Mouse (Mus musculus) spleen, embryonic (tissue): Measurements from ENCODE around the gene Rai14.

Experiments used
- CTCF ChIA-PET: fragments of 350-600 bp; sonication (Branson Sonifier 250); formaldehyde crosslinking; loops from one replicate; lab custom pipeline; 2022; lab: Charles Lee

The Rai14 gene

GRCm38 (mm10) chr15:10721259-10721781 lies 6.9 kb upstream of the Rai14 start:
- CTCF ChIA-PET: no interaction called here

- CTCF ChIA-PET: no interaction called here
These were observed 6.2 kb upstream of the Rai14 start for GRCm38 (mm10) chr15:10720671-10721070.

GRCm38 (mm10) chr15:10720188-10720587 lies 5.8 kb upstream of the Rai14 start:
- CTCF ChIA-PET: no interaction called here

- CTCF ChIA-PET: no interaction called here
These were observed 5.1 kb upstream of the Rai14 start for GRCm38 (mm10) chr15:10719511-10719910.

GRCm38 (mm10) chr15:10718763-10719162 lies 4.3 kb upstream of the Rai14 start:
- CTCF ChIA-PET: no interaction called here

GRCm38 (mm10) chr15:10717284-10717683 lies 2.9 kb upstream of the Rai14 start:
- CTCF ChIA-PET: no interaction called here

- CTCF ChIA-PET: no interaction called here
These were observed 1.5 kb upstream of the Rai14 start for GRCm38 (mm10) chr15:10715966-10716365.

GRCm38 (mm10) chr15:10715139-10715505 lies 698 bp upstream of the Rai14 start:
- CTCF ChIA-PET: interaction anchor here (0.6 kb wide), 1 partner anchor 71 kb away, joined by 9 read pairs; no protein-coding TSS in a partner anchor

GRCm38 (mm10) chr15:10713626-10714316 lies 653 bp downstream of the Rai14 start:
- CTCF ChIA-PET: no interaction called here

- CTCF ChIA-PET: no interaction called here
These were observed 1.2 kb downstream of the Rai14 start for GRCm38 (mm10) chr15:10713181-10713625.

GRCm38 (mm10) chr15:10712288-10712687 lies 2.1 kb downstream of the Rai14 start:
- CTCF ChIA-PET: interaction anchor here (0.5 kb wide), 1 partner anchor 552 kb away, joined by 3 read pairs; no protein-coding TSS in a partner anchor

- CTCF ChIA-PET: no interaction called here
These were observed 3.2 kb downstream of the Rai14 start for GRCm38 (mm10) chr15:10711231-10711630.

GRCm38 (mm10) chr15:10708591-10709272 lies 5.7 kb downstream of the Rai14 start:
- CTCF ChIA-PET: no interaction called here

- CTCF ChIA-PET: no interaction called here
These were observed 7.3 kb downstream of the Rai14 start for GRCm38 (mm10) chr15:10707109-10707508.

GRCm38 (mm10) chr15:10706414-10706813 lies 8.0 kb downstream of the Rai14 start:
- CTCF ChIA-PET: no interaction called here

- CTCF ChIA-PET: no interaction called here
These were observed 8.7 kb downstream of the Rai14 start for GRCm38 (mm10) chr15:10705752-10706151.

GRCm38 (mm10) chr15:10704328-10704727 lies 10.1 kb downstream of the Rai14 start:
- CTCF ChIA-PET: no interaction called here

- CTCF ChIA-PET: no interaction called here
These were observed 12.9 kb downstream of the Rai14 start for GRCm38 (mm10) chr15:10701571-10701970.

- CTCF ChIA-PET: no interaction called here
These were observed 13.4 kb downstream of the Rai14 start for GRCm38 (mm10) chr15:10700891-10701466.

GRCm38 (mm10) chr15:10696478-10697234 lies 17.8 kb downstream of the Rai14 start:
- CTCF ChIA-PET: no interaction called here

GRCm38 (mm10) chr15:10692627-10693026 lies 21.8 kb downstream of the Rai14 start:
- CTCF ChIA-PET: no interaction called here

- CTCF ChIA-PET: no interaction called here
These were observed 22.9 kb downstream of the Rai14 start for GRCm38 (mm10) chr15:10691481-10691880.
